Mouse (Mus musculus) cortical plate, adult 2 months (tissue): ENCODE measurements at regions not wholly inside any gene's neighbourhood (a gene's known extent, or its start where the extent isn't known, plus 50 kb on each side); places are given as distances from the start of the nearest gene placed in this dataset.

ENCODE experiments used
- CTCF ChIP-seq: fragments of 200-500 bp; IDR thresholded peaks from 2 replicates; pipeline ENCODE4 v1.5.1; 2011; ENCODE audit warnings: mild to moderate bottlenecking, control low read depth, low read length; ENCODE audit not compliant: insufficient read depth; ENCODE audit errors: extremely low read depth
- POLR2A ChIP-seq: fragments of 200-500 bp; IDR thresholded peaks from 2 replicates; pipeline ENCODE4 v1.6.1; 2011; ENCODE audit warnings: mild to moderate bottlenecking, low read length, control low read depth; ENCODE audit not compliant: insufficient read depth; ENCODE audit errors: extremely low read depth

DNA sequence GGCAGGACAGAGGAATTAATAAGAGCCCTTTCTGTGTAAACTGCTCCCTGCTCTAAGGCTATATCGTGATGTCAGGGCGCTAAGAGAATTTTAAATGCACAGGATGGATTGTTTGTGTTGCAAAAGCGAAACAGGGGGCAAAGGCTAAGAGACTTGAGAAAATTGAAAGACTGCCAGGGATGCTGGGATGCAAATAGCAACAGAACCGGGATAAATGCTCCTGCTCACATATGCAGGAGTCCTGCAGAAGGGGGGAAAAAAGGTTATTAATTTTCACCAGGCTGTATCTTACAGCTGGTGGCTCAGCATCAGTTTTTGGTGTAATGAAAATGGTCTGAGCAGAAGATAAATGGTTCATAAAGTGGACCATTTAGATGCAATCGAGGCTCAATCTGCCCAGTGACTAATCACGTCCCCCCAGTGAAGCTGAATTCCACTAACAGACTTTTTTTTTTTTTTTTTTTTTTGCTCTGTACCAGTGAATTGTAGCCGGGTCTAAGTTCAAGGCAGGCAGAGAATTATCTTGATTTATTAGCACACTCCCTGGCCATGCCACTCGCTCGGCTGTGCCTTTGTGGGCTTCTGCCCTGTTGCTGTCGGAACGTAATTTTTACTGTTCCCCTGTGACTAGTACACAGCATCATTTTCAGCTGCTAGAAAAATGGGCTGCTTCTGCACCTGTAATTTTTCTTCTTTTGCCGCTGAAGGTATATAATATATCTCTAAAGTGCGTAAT, 222.9 kb upstream of the Pou3f3 start:
- TF ChIP-seq POLR2A, result no peak
- no peak for TF ChIP-seq CTCF
